Mouse (Mus musculus): ENCODE data around the gene Rad9b.
A peak's percentile ranks its signal among the peaks of the same experiment; 100 is the strongest.

GRCm38 (mm10) chr5:122391786-122392180 lies 37.8 kb upstream of the Rad9b start, which contains the start of gene Arpc3:
- peak; percentile 99 for TF ChIP-seq CTCF (IDR thresholded peaks at IDR 0.05; ENCODE audit: low read depth)
- TF ChIP-seq EP300 (IDR thresholded peaks at IDR 0.05; ENCODE audit: low read depth) = no peak
